Mouse (Mus musculus): ENCODE results near the gene 1700020D05Rik.

Gene 1700020D05Rik

DNA sequence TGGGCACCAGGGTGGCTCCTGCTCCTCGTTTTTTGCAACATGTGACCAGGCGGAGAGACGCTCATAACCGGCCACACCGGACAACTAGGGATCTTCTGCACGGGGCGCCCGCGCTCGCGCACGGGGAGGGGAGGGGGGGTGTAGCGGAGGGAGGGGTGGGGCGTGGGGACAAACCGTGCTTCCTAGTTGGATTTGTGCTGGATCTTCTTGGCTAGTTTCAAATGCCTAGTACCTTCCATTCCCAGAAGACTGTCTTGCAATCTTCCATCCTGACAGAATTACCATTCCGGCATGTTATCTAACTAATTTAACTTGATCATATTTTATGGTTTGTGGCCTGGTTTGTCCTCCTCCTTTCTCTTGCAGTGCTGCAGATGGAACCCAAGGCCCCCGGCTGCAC lies at the start of gene 1700020D05Rik:
1700020D05Rik (minus strand) TSS at position 101 of the 400 bp plus-strand sequence.
- DNase-seq (ENCODE audit: low spot score in 2 of 2) = no peak

DNA sequence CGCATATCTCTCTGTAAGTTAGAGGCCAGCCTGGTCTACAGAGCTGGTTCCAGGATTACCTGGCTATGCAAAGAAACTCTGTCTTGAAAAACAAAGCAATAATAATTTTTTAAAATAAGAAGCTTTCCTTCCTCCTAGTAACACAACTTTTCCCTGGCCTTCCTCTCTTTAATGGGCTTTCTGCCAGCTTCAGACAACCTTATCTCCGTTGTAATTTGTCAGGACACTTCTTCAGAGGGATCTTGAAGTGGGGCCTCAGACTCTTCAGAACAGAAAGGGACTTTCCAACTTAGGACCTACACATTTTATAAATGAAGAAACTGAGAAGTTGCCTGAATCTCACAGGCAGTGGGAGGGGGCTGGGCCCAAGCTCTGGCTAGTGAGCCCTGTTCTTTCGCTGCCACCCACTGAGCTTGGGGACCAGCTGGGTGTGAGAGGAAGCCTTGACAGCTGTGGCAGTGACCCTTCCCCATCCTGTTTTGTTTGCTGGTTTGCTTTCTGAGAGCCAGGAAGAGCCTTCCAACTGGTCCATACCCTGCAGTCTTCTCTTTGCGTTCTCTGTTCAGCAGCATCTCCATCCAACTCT lies 44.0 kb upstream of the 1700020D05Rik start:
- no peak for DNase-seq (ENCODE audit: low spot score in 2 of 2)

DNA sequence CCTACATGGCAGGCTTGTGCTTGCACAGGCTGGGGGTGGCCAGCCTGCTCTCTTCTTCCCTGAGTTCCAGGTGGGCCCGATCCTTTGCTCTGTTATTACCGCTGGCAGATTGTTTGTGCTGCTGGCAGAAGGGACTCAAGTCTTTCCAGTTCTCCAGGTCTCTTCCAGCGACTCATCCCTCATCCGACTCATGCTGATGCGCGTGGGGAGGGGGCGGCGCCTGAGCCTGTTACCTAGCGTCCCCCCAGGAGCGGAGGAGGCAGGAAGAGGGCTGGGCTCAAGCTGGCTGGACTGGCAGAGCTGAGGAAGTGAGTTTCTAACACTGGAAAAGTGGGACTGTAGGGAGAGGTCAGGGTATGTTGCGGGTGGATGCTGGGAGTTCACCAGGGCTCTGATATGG lies 40.4 kb upstream of the 1700020D05Rik start:
- no peak for DNase-seq (ENCODE audit: low spot score in 2 of 2)

DNA sequence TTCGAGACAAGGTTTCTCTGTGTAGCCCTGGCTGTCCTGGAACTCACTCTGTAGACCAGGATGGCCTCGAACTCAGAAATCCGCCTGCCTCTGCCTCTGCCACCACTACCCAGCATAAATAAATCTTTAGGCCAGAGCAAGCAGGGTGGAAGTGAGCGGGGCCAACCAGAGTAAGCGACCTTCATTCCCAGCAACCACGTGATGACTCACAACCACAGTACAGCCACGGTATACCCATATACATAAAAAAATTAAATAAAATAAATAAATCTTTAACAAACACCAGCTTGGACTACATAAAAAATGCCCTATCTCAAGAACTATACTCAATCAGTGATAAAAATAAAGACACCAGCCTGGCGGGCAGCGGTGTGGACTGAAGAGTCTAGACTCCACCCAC lies 39.8 kb upstream of the 1700020D05Rik start:
- DNase-seq (ENCODE audit: low spot score in 2 of 2) = no peak

DNA sequence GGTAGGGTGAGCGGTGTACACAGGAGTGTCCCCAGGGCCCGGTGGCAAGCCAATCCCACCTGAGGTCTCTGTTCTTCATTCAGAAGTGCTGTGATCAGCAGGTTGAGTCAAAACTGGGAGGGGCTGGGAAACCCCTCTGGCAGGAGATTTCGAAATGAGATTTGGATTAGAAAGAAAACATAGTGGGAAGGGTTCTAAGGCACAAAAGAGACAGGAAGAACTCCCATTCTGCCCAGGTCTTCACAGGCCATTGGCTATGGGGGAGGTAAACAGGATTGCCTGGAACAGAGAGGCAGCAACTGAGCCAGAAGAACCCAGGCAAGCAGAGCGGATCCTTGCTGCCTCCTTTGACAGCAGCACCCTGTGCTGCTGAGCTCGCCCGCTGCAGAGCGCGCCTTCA lies 35.2 kb upstream of the 1700020D05Rik start:
- DNase-seq (ENCODE audit: low spot score in 2 of 2) = no peak

DNA sequence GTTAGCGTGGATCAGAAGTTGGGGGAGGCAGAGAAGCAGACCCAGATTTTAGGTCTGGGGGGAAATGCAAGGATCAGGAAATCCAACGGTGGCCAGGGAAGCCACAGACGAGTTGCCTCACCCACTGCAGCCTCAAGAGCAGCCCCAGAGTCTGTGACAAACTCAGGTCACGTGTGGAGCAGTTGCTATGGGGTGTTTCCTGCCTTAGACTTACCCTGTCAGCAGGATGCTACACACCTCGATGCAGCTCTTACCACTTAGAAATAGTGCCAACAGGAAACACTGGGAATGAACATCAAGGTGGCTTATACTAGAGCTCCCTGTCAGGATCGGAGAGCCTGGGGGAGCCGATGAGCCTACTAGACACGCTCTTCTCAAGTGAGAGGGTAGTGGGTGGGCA lies 28.9 kb upstream of the 1700020D05Rik start:
- DNase-seq (ENCODE audit: low spot score in 2 of 2) = no peak

DNA sequence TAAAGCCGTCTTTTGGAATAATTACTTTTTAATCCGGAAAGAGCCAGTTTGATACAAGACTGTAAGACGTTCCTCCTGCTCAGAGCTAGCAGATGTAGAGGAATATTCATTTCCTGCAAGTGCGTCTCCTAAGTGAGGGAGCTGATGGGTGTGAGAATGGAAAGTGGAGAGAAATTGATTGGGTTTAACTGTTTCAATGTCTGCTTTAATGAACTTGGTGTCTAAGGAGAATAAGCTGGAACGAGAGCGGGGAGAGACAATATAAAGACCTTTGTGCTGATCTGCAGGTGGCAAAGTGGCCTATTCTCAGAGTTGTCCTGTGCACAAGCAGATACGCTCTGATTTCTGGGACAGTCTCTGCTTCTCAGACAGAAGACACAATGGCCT lies 26.5 kb upstream of the 1700020D05Rik start:
- no peak for DNase-seq (ENCODE audit: low spot score in 2 of 2)

DNA sequence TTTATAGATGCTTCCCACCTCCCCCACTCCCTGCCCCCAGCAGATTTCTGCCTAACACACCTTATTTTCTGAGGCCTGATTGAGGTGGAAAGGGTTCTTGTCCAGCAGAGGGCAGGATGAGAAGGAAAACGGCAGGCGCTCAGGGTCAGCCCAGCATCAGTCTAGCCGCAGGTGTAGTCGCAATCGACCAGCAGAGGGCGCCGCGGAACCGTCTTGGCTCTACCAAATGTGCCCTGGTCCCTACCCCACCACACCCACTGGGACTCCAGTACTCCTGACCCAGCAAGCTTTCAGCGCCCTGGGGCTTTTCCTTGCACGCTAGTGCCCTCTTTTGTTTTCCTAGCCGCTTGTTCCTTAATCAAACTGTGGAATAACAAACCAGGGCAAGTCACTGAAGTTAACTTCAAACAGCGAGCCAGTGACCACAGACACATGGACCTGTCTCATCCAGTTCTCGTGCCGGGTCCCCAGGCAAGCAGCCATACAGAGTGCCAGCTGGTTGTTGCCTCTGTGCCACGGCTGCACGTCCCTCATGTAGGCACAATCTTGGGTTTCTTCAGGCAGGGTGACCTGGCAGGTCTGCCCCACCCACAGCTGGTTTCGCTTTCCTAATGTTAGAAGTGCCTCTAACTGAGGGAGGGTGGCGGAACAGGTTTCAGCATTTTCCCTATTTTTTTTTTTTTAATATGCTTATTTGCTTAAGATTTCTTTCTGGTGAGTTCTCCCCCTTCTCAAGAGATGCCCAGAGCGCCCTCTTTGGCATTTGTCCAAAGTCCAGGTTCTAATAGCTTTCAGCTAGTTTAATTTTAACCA lies 25.9 kb upstream of the 1700020D05Rik start:
- peak; percentile 83 to 84 for DNase-seq (ENCODE audit: low spot score in 2 of 2)

DNA sequence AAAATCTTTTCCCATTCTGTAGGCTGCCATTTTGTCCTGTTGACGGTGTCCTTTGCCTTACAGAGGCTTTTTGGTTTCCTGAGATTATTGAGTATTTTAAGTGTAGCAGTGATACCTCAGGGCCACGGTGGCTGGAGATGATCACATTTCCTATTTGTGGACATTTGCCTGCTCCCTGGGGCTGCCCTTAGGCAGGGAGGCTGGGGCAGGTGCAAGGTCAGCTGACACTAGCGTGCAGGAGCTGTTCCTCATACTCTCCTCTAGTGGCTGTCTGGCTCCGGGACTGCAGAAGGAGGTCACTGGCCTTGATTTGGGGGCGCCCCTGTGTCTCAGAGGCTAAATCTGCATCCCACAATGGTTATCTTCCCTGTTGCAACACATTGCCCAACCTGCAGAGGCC lies 21.6 kb upstream of the 1700020D05Rik start:
- DNase-seq (ENCODE audit: low spot score in 2 of 2) = no peak

DNA sequence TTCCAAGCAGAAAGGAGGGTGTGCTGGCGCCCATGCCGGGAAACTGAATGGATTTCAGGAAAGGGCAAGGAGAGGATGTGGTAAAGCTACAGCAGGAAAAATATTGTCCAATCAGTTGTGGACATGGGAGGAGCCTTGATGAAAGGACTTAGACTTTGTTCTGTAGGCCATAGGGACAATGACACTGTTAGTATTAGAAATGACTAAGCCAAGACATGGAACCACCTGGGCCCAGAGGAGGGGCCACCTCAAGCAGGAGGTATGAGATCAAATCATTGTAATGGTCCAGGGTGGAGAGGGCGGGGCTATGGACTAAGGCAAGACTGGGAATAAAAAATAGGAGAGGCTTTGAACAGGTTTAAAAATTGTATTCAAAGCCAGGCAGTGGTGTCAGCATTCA lies 15.1 kb upstream of the 1700020D05Rik start:
- DNase-seq (ENCODE audit: low spot score in 2 of 2) = no peak

DNA sequence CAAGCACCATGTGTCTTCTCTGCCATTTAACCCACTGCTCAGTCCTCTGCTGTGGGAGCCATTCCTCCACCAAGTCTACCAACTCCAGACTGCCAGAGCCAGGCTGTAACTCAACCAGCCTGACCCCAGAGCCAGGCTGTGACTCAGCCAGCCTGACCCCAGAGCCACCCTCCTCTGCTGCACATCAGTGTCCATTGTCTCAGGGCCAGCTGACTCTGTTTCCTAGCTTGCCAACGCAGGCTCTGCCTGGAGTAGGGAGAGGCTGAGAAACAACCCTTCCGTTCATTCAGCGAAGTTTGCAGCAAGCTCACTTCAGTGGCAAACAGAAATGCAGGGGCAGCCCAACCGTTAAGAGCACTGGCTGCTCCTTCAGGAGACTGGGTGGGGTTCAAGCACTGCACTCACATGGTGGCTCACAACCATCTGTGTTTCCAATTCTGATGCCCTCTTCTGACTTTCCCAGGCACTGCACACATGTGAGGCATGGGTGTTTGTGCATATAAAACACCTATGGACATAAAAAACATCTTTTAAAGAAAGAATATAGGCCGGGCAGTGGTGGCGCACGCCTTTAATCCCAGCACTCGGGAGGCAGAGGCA lies 13.4 kb upstream of the 1700020D05Rik start:
- no peak for DNase-seq (ENCODE audit: low spot score in 2 of 2)

DNA sequence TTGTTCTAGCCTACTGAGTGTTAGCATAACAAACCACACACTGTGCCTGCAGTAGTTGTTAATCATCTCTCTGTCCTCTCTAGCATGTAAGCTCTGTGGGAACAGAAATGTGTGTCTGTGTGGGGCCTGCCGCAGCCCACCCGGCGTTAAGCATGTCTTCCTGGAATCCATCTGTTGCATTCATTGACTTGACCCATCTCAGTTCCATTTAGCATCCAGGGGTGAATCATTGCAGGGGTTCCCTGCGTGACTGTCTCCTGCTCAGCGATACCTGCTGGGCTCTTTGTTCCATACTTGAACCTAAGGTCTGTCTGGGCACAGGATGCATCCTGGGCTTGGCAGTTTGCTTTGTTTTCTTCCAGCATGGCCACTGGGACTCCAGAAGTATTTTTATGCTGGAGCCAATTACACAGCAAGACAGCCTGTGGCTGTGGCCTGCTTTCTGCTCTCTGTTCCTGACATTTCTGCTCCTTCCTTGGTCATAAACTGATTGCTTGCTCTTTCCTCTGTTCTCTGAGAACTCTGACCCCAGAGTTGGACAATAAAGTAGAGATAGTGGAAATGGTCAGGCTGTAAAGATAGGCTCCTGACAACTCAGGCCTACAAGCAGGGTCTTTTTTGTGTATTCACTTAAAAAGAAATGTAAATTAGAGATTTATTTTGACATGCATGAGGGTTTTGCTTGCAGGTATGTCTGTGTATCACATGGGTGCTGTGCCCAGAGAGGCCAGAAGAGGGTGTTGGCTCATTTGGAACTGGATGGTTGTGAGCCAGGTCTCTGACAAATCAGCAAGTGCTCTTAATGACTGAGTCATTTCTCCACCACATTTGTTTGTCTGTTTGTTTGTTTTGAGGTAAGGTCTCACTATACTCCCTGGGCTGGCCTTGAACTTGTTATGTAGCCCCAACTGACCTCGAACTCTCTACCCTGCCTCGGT lies 12.5 kb upstream of the 1700020D05Rik start:
- no peak for DNase-seq (ENCODE audit: low spot score in 2 of 2)

DNA sequence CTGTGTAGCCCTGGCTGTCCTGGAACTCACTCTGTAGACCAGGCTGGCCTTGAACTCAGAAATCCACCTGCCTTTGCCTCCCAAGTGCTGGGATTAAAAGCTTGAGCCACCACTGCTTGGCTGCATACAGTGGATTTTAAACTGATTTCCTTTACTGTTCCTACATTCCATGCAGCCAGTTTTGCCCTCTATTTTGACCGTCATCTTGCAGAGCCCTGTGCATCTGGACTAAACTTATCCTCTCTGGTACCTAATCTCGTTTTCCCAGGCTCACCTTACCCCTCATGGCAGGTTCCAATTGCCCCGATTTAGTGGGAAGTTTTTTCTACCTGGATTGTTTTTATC lies 9.4 kb upstream of the 1700020D05Rik start:
- DNase-seq (ENCODE audit: low spot score in 2 of 2) = no peak

DNA sequence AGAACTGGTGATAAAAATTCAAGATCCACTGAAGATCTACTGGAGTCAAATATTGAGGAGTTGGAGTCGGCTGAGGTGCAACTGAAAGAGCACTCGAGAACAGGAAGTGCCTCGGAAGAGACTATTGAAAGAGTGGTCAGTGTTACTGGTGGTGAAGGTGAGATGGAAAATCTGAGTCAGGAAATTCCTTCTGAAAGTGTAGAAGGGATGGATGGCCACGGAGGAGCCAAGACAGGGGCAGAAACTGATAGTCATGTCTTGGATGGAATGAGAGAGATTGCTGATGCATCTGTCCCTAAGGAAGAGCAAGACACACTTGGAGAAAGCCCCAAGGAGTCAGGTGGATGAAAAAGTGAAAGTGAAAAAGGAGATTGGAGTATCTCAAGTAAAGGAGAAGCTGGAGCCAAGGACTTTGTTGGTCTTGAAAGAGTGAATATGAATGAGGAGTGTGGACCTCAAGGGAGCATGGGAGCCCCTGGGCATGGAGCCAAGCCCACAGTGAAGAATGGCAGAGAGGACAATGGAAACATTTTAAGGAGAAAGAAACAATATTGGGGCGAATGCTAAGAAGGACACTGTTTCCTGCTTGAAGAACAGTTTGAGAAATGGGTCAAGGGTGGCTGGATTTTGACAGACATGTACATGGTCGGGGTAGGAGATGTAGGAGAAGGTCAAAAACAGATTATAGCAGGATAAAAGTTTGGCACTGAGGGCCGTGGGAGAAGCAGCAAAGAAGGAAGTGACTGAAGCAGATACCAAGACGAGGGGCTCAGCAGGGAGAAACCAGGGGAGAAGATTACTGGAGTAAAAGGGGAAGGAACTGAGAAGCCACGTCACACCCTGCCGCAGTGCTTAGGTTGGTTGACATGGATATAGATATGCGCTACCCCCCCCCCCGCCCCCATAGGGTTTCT lies 8.8 kb upstream of the 1700020D05Rik start:
- no peak for DNase-seq (ENCODE audit: low spot score in 2 of 2)

DNA sequence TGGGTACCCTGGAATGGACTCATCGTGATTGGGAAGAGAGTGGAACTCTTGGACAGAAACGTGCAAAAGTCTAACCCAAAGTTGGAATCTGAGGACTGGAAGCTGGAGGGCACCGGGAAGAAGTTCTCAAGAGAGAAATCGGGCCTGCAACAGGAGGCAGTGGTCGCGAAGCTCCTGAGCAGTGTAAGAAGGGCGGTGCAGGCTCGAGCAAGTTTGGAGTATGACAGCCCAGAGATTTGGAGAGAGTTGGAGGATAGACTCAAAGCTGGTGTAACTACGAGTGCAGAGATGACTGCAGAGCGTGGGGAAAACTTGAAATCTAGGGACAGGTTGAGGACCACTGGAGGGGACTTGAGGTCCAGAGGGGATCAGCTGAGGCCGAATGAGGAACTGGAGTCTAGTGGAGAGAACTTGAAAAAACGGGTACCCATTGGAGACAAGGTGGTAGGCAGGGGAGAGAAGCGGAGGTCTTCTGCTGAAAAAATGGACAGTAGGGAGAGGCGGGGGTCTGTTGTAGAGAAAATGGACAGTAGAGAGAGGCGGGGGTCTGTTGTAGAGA lies 7.6 kb upstream of the 1700020D05Rik start:
- DNase-seq (ENCODE audit: low spot score in 2 of 2) = no peak

DNA sequence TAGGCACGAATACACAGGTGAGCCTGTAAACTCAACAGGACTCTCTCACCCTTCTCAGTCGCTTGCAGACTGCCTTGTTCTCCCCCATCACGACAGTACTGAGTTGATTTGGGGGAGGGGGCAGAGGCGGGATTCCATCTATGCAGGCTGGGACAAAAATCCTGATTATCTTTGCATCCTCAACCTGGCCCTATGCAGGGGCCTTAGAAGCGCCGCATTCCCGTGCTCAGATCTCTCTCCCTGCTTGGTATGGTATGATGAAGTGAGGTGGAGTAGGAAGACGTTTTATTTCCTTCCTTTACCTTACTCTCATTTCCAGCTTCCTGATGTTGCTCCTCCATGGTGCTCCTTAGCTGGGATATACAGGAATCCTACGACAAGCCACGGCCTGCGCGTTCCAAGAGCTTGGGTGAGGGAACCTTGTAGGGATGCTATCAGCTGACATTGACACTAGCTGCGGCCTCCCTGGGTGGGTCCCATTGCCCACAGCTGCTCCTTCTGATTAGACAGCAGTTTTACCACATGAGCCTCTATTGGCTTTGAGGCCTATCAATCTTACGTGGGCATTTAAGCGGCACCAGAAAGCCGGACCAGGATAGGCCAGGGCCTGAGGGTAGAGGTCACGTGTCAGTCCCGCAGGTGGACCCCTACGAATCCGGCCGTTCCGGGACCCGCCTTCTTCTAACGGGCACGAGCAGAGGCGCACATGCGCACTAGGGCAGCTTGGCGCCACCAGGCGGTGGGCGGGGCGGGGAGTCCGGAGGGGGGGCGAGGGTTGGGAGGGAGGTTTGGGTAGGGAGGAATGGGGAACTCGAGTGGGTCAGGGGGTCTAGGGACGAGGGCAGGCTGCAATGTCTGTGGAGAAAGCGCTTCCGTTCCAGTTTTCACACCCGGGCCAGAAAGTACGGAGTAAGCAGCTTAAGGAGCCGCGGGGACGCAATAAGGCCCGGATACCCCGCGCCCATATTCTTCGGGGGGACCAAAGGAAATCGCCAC lies 6.7 kb upstream of the 1700020D05Rik start, which contains the start of gene Snx32:
Snx32 (minus strand) TSS at position 508 of the 996 bp plus-strand sequence.
- DNase-seq (ENCODE audit: low spot score in 2 of 2) = peak; percentile 99

DNA sequence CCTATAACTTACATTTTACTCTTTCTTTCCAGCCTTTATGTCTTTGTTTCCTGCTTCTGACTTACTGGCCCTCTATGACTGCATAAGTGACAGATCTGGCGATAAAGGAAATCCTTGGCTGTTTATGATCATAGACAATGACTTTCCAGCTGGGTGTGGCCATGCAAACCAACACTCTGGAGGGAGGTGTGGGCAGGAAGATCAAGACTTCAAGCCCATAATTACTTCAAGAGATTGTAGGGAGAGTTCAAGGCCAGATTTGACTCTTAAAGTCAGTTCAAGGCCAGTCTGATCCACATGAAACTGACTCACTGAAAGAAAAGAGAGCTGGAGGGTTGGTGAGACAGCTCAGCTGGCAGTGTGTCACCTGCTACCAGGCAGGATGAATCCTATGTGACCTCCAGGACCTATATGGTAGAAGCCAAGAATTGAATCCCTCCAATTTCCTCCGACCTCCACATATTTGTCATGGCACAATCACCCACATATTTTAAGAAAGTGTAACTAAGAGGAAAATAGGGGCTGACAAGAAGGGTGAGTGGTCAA lies 3.2 kb downstream of the 1700020D05Rik start:
- DNase-seq (ENCODE audit: low spot score in 2 of 2) = no peak

DNA sequence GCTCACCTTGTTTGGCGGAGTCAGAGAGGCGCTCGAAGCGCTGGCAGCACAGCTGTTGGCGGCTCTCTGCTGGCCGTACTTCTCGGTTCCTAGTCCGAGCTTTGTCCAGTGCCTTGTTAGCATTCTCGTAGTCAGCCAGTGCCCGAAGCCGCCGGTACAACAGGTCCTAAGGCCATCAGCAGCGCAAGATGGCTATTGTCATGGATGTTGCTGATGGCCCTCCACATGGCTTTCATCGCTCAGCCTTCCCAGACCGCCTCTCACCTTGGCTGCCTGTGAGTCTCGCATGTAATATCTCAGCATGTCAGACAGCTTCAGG lies 7.6 kb downstream of the 1700020D05Rik start:
- DNase-seq (ENCODE audit: low spot score in 2 of 2) = no peak

DNA sequence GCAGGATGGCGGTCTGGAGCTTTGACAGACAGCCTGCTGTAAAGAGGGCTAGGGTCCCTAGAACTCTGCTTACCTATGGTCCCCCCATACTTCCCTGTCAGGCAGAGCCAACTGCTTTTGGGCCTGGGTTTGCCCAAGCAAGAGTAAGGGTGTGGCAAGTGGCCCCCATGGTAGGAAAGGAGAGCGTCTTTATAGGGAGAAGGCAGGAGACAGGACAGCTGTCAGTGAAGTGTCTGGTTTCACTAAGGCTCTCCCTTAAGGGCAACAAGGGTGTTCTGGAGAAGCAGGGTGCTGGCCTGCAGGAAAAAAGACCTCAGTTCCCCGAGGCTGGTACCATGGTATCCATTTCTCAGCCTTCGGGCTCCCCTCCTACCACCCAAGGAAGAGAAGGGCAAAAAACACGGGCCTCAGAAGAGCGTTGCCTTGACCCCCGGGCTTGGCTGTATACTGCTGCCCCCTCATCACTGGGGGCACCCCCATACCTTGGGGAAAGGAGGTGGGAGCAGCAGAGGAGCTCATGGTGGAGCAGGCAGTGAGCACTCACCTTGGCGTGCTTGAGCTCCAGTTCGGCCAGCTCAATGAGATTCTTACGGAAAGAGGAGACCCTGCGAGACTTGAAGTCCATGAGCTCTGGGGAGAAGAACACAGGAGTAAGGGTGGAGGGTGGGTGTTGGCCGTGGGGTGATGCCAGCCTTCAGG lies 8.1 kb downstream of the 1700020D05Rik start:
- DNase-seq (ENCODE audit: low spot score in 2 of 2) = no peak
